Mouse (Mus musculus) liver, embryonic 11.5 days (tissue): Measurements from ENCODE around the gene Mettl15. TPM values are rescaled to one million over a fixed set of nuclear protein-coding genes. Genes with fewer than 3 reads are reported as not detected.

Experiments
- ATAC-seq: fragments of 200-750 bp; cut with Nextera tagmentation; replicated peaks from 2 replicates; pipeline ENCODE4 v1.8.0; 2017; ENCODE audit warnings: moderate number of reproducible peaks, mild to moderate bottlenecking, moderate TSS enrichment, moderate library complexity; ENCODE audit not compliant: low FRiP score
- DNase-seq: peaks from one replicate; pipeline ENCODE4 v3.0.0-alpha.2; 2017; ENCODE audit warnings: low spot score
- H3K27ac ChIP-seq: fragments of 300-500 bp; sonication (generic); 2 replicates; pipeline ENCODE4 v1.5.1; 2014; ENCODE audit warnings: mild to moderate bottlenecking, low read depth, low read length, control low read depth
- H3K27me3 ChIP-seq: fragments of 300-500 bp; sonication (generic); replicated peaks from 2 replicates; pipeline ENCODE4 v1.6.1; 2014; ENCODE audit warnings: low read length, mixed read lengths; ENCODE audit not compliant: control insufficient read depth, insufficient read depth
- H3K36me3 ChIP-seq: fragments of 300-500 bp; sonication (generic); 2 replicates; pipeline ENCODE4 v1.6.1; 2014; ENCODE audit warnings: mild to moderate bottlenecking, low read length, moderate library complexity, mixed read lengths; ENCODE audit not compliant: control insufficient read depth, insufficient read depth
- H3K4me1 ChIP-seq: fragments of 300-500 bp; sonication (generic); replicated peaks from 2 replicates; pipeline ENCODE4 v1.6.1; 2014; ENCODE audit warnings: low read length, mixed read lengths; ENCODE audit not compliant: control insufficient read depth, insufficient read depth
- H3K4me2 ChIP-seq: fragments of 300-500 bp; sonication (generic); 2 replicates; pipeline ENCODE4 v1.6.1; 2014; ENCODE audit warnings: mild to moderate bottlenecking, control low read depth, moderate library complexity
- H3K4me3 ChIP-seq: fragments of 300-500 bp; sonication (generic); 2 replicates; pipeline ENCODE4 v1.5.1; 2014; ENCODE audit warnings: low read depth, low read length, control low read depth
- H3K9ac ChIP-seq: fragments of 300-500 bp; sonication (generic); 2 replicates; pipeline ENCODE4 v1.6.1; 2014; ENCODE audit warnings: low read depth, low read length, control low read depth
- H3K9me3 ChIP-seq: fragments of 300-500 bp; sonication (generic); 2 replicates; pipeline ENCODE4 v1.6.1; 2016; ENCODE audit warnings: low read length, inconsistent platforms, mixed read lengths; ENCODE audit not compliant: control insufficient read depth
- WGBS: fragments of 180-500 bp; shearing (Covaris S2); extraction: QIAGEN DNeasy Blood & Tissue Kit; methylation state at CpG from one replicate; pipeline ENCODE4 v1.1.7; 2014; 5-methylcytosine and 5-hydroxymethylcytosine counted together
- polyA plus RNA-seq: library from polyadenylated mRNA; unstranded; fragments of >200 nt; fragmentation: Nextera tagmentation; extraction: Ambion mirVana; gene quantifications from 2 replicates; pipeline ENCODE4 v1.2.1, GENCODE M21; 2014

Gene Mettl15
- polyA plus RNA-seq = 12.4 and 13.1 TPM in 2 replicates

GRCm38 (mm10) chr2:109280600-109281340, at the start of gene Mettl15, which contains the start of gene Kif18a:
Gene Mettl15 (minus strand): TSS chr2:109280748.
Gene Kif18a (plus strand): TSS chr2:109280738.
- Histone ChIP-seq H3K36me3 (no peaks in the 10 kb centered on the region), H3K9ac (peak within 1 kb of the TSS; percentile 90), H3K4me3 (peak within 1 kb of the TSS; percentile 87), H3K4me1 (peaks cover 10% of the 10 kb centered on the region), H3K4me2 (peak within 1 kb of the TSS; percentile 83), H3K27me3 (no peaks in the 10 kb centered on the region), H3K9me3 (no peaks in the 10 kb centered on the region), H3K27ac (peak within 1 kb of the TSS; percentile 79)
- WGBS = under 1% methylated on average over 51 of the region's 51 CpGs
- ATAC-seq = peak; percentile 94
- DNase-seq = peak; percentile 90

- Histone ChIP-seq H3K9ac (no peak overlapping the region), H3K4me3 (no peak overlapping the region), H3K4me1 (no peaks in the 10 kb centered on the region), H3K27me3 (no peaks in the 10 kb centered on the region), H3K9me3 (no peaks in the 10 kb centered on the region), H3K27ac (no peak overlapping the region), H3K4me2 (no peak overlapping the region), H3K36me3 (peaks cover 11% of the 10 kb centered on the region)
- DNase-seq (no peak), ATAC-seq (no peak)
- 89% methylated on average over 5 of the region's 5 CpGs for WGBS
Observed at GRCm38 (mm10) chr2:109311369-109311768, 30.8 kb upstream of the Mettl15 start.

GRCm38 (mm10) chr2:109303638-109304037, 23.1 kb upstream of the Mettl15 start:
- no peaks in the 10 kb centered on the region for H3K4me1 ChIP-seq
- no peaks in the 10 kb centered on the region for H3K9me3 ChIP-seq
- no peak overlapping the region for H3K4me3 ChIP-seq
- DNase-seq (no peak), ATAC-seq (no peak)
- no peak overlapping the region for H3K4me2 ChIP-seq
- peaks cover 2% of the 10 kb centered on the region; the same call in 1 of the 2 replicates for H3K36me3 ChIP-seq
- no peaks in the 10 kb centered on the region for H3K27me3 ChIP-seq
- H3K27ac ChIP-seq = no peak overlapping the region
- no peak overlapping the region for H3K9ac ChIP-seq

- no peaks in the 10 kb centered on the region for H3K4me1 ChIP-seq
- no peak overlapping the region for H3K4me3 ChIP-seq
- 96% methylated on average over 3 of the region's 3 CpGs for WGBS
- H3K36me3 ChIP-seq = peaks cover 2% of the 10 kb centered on the region; the same call in 1 of the 2 replicates
- no peak overlapping the region for H3K4me2 ChIP-seq
- H3K27ac ChIP-seq = no peak overlapping the region
- no peak for ATAC-seq
- no peaks in the 10 kb centered on the region for H3K9me3 ChIP-seq
- no peak for DNase-seq
- H3K27me3 ChIP-seq = no peaks in the 10 kb centered on the region
- no peak overlapping the region for H3K9ac ChIP-seq
Observed at GRCm38 (mm10) chr2:109302234-109302633, 21.7 kb upstream of the Mettl15 start.

GRCm38 (mm10) chr2:109298160-109298559, 17.6 kb upstream of the Mettl15 start:
- H3K9ac ChIP-seq = no peak overlapping the region
- no peaks in the 10 kb centered on the region for H3K4me1 ChIP-seq
- 97% methylated on average over 1 of the region's 1 CpGs for WGBS
- H3K36me3 ChIP-seq = peaks cover under 1% of the 10 kb centered on the region; the same call in 1 of the 2 replicates
- DNase-seq (no peak), ATAC-seq (no peak)
- H3K4me3 ChIP-seq = no peak overlapping the region
- H3K27ac ChIP-seq = no peak overlapping the region
- H3K4me2 ChIP-seq = no peak overlapping the region
- no peaks in the 10 kb centered on the region for H3K9me3 ChIP-seq
- no peaks in the 10 kb centered on the region for H3K27me3 ChIP-seq

GRCm38 (mm10) chr2:109296264-109296663, 15.7 kb upstream of the Mettl15 start:
- H3K4me1 ChIP-seq = no peaks in the 10 kb centered on the region
- no peak overlapping the region for H3K4me3 ChIP-seq
- H3K9me3 ChIP-seq = no peaks in the 10 kb centered on the region
- WGBS = 71% methylated on average over 5 of the region's 5 CpGs
- H3K9ac ChIP-seq = no peak overlapping the region
- H3K36me3 ChIP-seq = peaks cover 8% of the 10 kb centered on the region; the same call in 1 of the 2 replicates
- no peak overlapping the region for H3K4me2 ChIP-seq
- H3K27ac ChIP-seq = no peak overlapping the region
- no peaks in the 10 kb centered on the region for H3K27me3 ChIP-seq
- ATAC-seq (peak; percentile 87), DNase-seq (no peak)

- Histone ChIP-seq H3K9me3 (no peaks in the 10 kb centered on the region), H3K27ac (no peak overlapping the region), H3K27me3 (no peaks in the 10 kb centered on the region), H3K9ac (no peak overlapping the region), H3K36me3 (peaks cover 10% of the 10 kb centered on the region; the same call in 1 of the 2 replicates), H3K4me1 (0 out of 2 replicates have a peak, but pooled peaks cover 1% of the 10 kb centered on the region), H3K4me3 (no peak overlapping the region), H3K4me2 (no peak overlapping the region)
- 83% methylated on average over 6 of the region's 6 CpGs for WGBS
- DNase-seq (no peak), ATAC-seq (no peak)
Observed at GRCm38 (mm10) chr2:109289327-109289726, 8.8 kb upstream of the Mettl15 start.

GRCm38 (mm10) chr2:109284121-109284520, 3.6 kb upstream of the Mettl15 start:
- DNase-seq (no peak), ATAC-seq (no peak)
- no peaks in the 10 kb centered on the region for H3K27me3 ChIP-seq
- H3K9me3 ChIP-seq = no peaks in the 10 kb centered on the region
- no peak overlapping the region for H3K9ac ChIP-seq
- 78% methylated on average over 3 of the region's 3 CpGs for WGBS
- no peak overlapping the region for H3K27ac ChIP-seq
- 0 out of 2 replicates have a peak, but pooled peaks cover 2% of the 10 kb centered on the region for H3K36me3 ChIP-seq
- no peak overlapping the region for H3K4me3 ChIP-seq
- H3K4me2 ChIP-seq = peak overlapping the region; percentile 15
- peaks cover 10% of the 10 kb centered on the region for H3K4me1 ChIP-seq

- no peaks in the 10 kb centered on the region for H3K36me3 ChIP-seq
- DNase-seq = no peak
- H3K4me3 ChIP-seq = peak overlapping the region; percentile 87
- peak overlapping the region; percentile 90 for H3K9ac ChIP-seq
- WGBS = 0% methylated on average over 1 of the region's 1 CpGs
- no peaks in the 10 kb centered on the region for H3K27me3 ChIP-seq
- no peak for ATAC-seq
- no peak overlapping the region; the same call in 1 of the 2 replicates for H3K27ac ChIP-seq
- peaks cover 10% of the 10 kb centered on the region for H3K4me1 ChIP-seq
- peak overlapping the region; percentile 83 for H3K4me2 ChIP-seq
- H3K9me3 ChIP-seq = no peaks in the 10 kb centered on the region
Observed at GRCm38 (mm10) chr2:109281341-109281690, 768 bp upstream of the Mettl15 start.
